Mouse (Mus musculus): Measurements from ENCODE around the gene Zcchc2. TPM values are rescaled to one million over a fixed set of nuclear protein-coding genes. Genes with fewer than 3 reads are reported as not detected.
A peak's percentile ranks its signal among the peaks of the same experiment; 100 is the strongest.

The Zcchc2 gene
- total and polyA plus RNA-seq, 3 experiments, result 6.8 to 12.6 (median 7.8) TPM

DNA sequence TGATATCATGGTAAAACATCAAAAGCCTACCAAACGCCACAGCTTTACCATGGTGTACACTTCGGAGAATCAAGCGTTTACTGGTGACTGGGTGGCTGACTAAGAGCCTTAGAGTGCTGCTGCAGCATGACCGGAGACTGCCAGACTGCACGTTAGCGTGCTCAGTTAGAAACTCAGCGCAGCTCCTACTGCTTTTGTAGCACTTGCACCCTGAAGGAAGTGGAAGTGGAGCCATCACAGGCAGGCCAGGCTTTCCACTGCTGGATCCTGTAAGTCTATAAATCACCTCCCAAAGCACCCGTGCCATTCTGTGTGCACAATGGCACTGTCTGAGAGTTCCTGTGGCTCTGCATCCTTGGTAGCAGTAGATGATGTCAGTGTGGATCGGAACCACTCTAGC is 52.0 kb downstream of the Zcchc2 start:
- Histone ChIP-seq H3K36me3 (replicated peaks in 1 of 2; ENCODE audit: control insufficient read depth in 1 of 2, insufficient read depth in 1 of 2, low read length in 1 of 2) (peaks cover 0 to 7% of the 10 kb centered on the region in 2 experiments), H3K27me3 (replicated peaks) (no peaks in the 10 kb centered on the region), H3K79me2 (replicated peaks; ENCODE audit: control insufficient read depth, extremely low read depth, insufficient read depth, poor library complexity, severe bottlenecking) (no peaks in the 10 kb centered on the region), H3K27ac (ENCODE audit: insufficient read depth, low read depth) (no peak overlapping the region), H3K9ac (ENCODE audit: insufficient read depth, low read depth) (no peak overlapping the region), H3K4me1 (ENCODE audit: control insufficient read depth in 1 of 2, insufficient read depth in 2 of 2) (peaks cover 4 to 11% of the 10 kb centered on the region in 2 experiments; a peak in 3 of 4 replicates), H3K4me2 (ENCODE audit: insufficient read depth, low read depth, poor library complexity, severe bottlenecking) (no peak overlapping the region), H3K4me3 (replicated peaks in 1 of 3; ENCODE audit: low read depth in 2 of 3, low read length in 2 of 3, poor library complexity in 1 of 3) (no peak overlapping the region), H3K9me3 (replicated peaks; ENCODE audit: low read length) (no peaks in the 10 kb centered on the region)
- DNase-seq (ENCODE audit: extremely low read depth), result no peak
- dilution Hi-C loops (cut with MboI; ENCODE audit: extremely low pct_ligation_motif_present, extremely low pct_unique_long_range_greater_than_20kb, low sequenced_read_pairs) (no loop called here), in situ Hi-C loops (cut with MboI; ENCODE audit: low pct_ligation_motif_present, low pct_unique_long_range_greater_than_20kb, low sequenced_read_pairs) (no loop called here)
- TF ChIP-seq ZC3H11A (IDR thresholded peaks at IDR 0.05; ENCODE audit: low read depth, low read length), result no peak
- TF ChIP-seq E2F4 (IDR thresholded peaks at IDR 0.05; ENCODE audit: insufficient replicate concordance, low read depth, low read length), result no peak
- TF ChIP-seq ETS1 (conservative IDR thresholded peaks at IDR 0.05; ENCODE audit: low read depth, low read length), result no peak
- TF ChIP-seq KAT2A (IDR thresholded peaks at IDR 0.05; ENCODE audit: insufficient replicate concordance, low read length), result no peak
- TF ChIP-seq ZKSCAN1 (IDR thresholded peaks at IDR 0.05; ENCODE audit: borderline replicate concordance, low read depth, low read length), result no peak
- TF ChIP-seq SMC3 (IDR thresholded peaks at IDR 0.05; ENCODE audit: low read depth, low read length), result no peak
- no peak for TF ChIP-seq TBP (conservative IDR thresholded peaks at IDR 0.05; ENCODE audit: low read depth, low read length)
- no peak for TF ChIP-seq PAX5 (IDR thresholded peaks at IDR 0.05; ENCODE audit: low read length)
- no peak for TF ChIP-seq MAZ (IDR thresholded peaks at IDR 0.05; ENCODE audit: low read depth, low read length)
- TF ChIP-seq GABPA (IDR thresholded peaks at IDR 0.05; ENCODE audit: insufficient replicate concordance, low read depth, low read length), result no peak
- TF ChIP-seq EP300 (IDR thresholded peaks at IDR 0.05; ENCODE audit: low read length), result no peak
- TF ChIP-seq MAX (IDR thresholded peaks at IDR 0.05; ENCODE audit: low read length), result no peak
- no peak for TF ChIP-seq ZNF384 (IDR thresholded peaks at IDR 0.05; ENCODE audit: low read depth, low read length)
- TF ChIP-seq TCF12 (IDR thresholded peaks at IDR 0.05; ENCODE audit: low read depth, low read length), result no peak
- TF ChIP-seq IRF4 (IDR thresholded peaks at IDR 0.05; ENCODE audit: low read depth, low read length), result no peak

- TF ChIP-seq EP300 (IDR thresholded peaks at IDR 0.05; ENCODE audit: low read length), result peak; percentile 67
- no peak for TF ChIP-seq TCF12 (IDR thresholded peaks at IDR 0.05; ENCODE audit: low read depth, low read length)
- no peak for TF ChIP-seq IRF4 (IDR thresholded peaks at IDR 0.05; ENCODE audit: low read depth, low read length)
- peak; percentile 92 for TF ChIP-seq JUND (conservative IDR thresholded peaks at IDR 0.05; ENCODE audit: low read depth, low read length)
- no peak for TF ChIP-seq NRF1 (IDR thresholded peaks at IDR 0.05; ENCODE audit: low read depth, low read length)
- TF ChIP-seq JUN (IDR thresholded peaks at IDR 0.05; ENCODE audit: insufficient read depth, low read depth, low read length), result peak; percentile 91
- in situ Hi-C loops (cut with MboI; ENCODE audit: low pct_ligation_motif_present, low pct_unique_long_range_greater_than_20kb, low sequenced_read_pairs) (no loop called here), dilution Hi-C loops (cut with MboI; ENCODE audit: extremely low pct_ligation_motif_present, extremely low pct_unique_long_range_greater_than_20kb, low sequenced_read_pairs) (no loop called here)
- H3K27ac ChIP-seq (ENCODE audit: insufficient read depth, low read depth), result no peak overlapping the region
- DNase-seq (ENCODE audit: extremely low read depth), result peak; percentile 37
- H3K4me2 ChIP-seq (ENCODE audit: insufficient read depth, low read depth, poor library complexity, severe bottlenecking), result no peak overlapping the region
- no peaks in the 10 kb centered on the region for H3K79me2 ChIP-seq (replicated peaks; ENCODE audit: control insufficient read depth, extremely low read depth, insufficient read depth, poor library complexity, severe bottlenecking)
- no peak overlapping the region for H3K4me3 ChIP-seq (replicated peaks in 1 of 3; ENCODE audit: low read depth in 2 of 3, low read length in 2 of 3, poor library complexity in 1 of 3)
- peaks cover 3 to 9% of the 10 kb centered on the region in 2 experiments; a peak in 3 of 4 replicates for H3K4me1 ChIP-seq (ENCODE audit: control insufficient read depth in 1 of 2, insufficient read depth in 2 of 2)
- H3K36me3 ChIP-seq (replicated peaks in 1 of 2; ENCODE audit: control insufficient read depth in 1 of 2, insufficient read depth in 1 of 2, low read length in 1 of 2), result no peaks in the 10 kb centered on the region
- no peak overlapping the region for H3K9ac ChIP-seq (ENCODE audit: insufficient read depth, low read depth)
- no peaks in the 10 kb centered on the region for H3K27me3 ChIP-seq (replicated peaks)
- no peaks in the 10 kb centered on the region for H3K9me3 ChIP-seq (replicated peaks; ENCODE audit: low read length)
Observed at GRCm38 (mm10) chr1:106043053-106043820, 53.0 kb downstream of the Zcchc2 start.

Measured in CH12.LX (cell line).